Mouse (Mus musculus) ES-Bruce4 (cell line): Measurements from ENCODE around the gene Spag16.

Experiments
- CTCF ChIP-seq: IDR thresholded peaks from one replicate; pipeline ENCODE4 v1.8.1; 2011; ENCODE audit warnings: low read depth, low read length
- POLR2A ChIP-seq: IDR thresholded peaks from one replicate; pipeline ENCODE4 v1.8.1; 2011; ENCODE audit warnings: low read length; ENCODE audit not compliant: insufficient read depth

- TF ChIP-seq CTCF (no peak), POLR2A (no peak)
Observed at GRCm38 (mm10) chr1:70518918-70519317, 692.1 kb downstream of the Spag16 start.
